Mouse (Mus musculus) hindbrain, embryonic 11.5 days (tissue): ENCODE data around the gene Mrpl9. TPM values are rescaled to one million over a fixed set of nuclear protein-coding genes. Genes with fewer than 3 reads are reported as not detected.

ENCODE experiments used
- ATAC-seq: fragments of 200-750 bp; cut with Nextera tagmentation; 2 replicates; pipeline ENCODE4 v1.8.0; 2017; ENCODE audit warnings: mild to moderate bottlenecking, moderate TSS enrichment, moderate library complexity; ENCODE audit not compliant: low FRiP score
- DNase-seq: peaks from one replicate; pipeline ENCODE4 v3.0.0-alpha.2; 2015; ENCODE audit warnings: low spot score
- H3K27ac ChIP-seq: fragments of 300-500 bp; sonication (generic); 2 replicates; pipeline ENCODE4 v1.5.1; 2014; ENCODE audit warnings: mild to moderate bottlenecking, low read depth, low read length
- H3K27me3 ChIP-seq: fragments of 300-500 bp; sonication (generic); 2 replicates; pipeline ENCODE4 v1.6.1; 2014; ENCODE audit warnings: mild to moderate bottlenecking, low read length, moderate library complexity, mixed read lengths; ENCODE audit not compliant: control insufficient read depth, insufficient read depth
- H3K36me3 ChIP-seq: fragments of 300-500 bp; sonication (generic); 2 replicates; pipeline ENCODE4 v1.6.1; 2014; ENCODE audit warnings: mild to moderate bottlenecking, low read length, moderate library complexity, mixed read lengths; ENCODE audit not compliant: control insufficient read depth, insufficient read depth
- H3K4me1 ChIP-seq: fragments of 300-500 bp; sonication (generic); replicated peaks from 2 replicates; pipeline ENCODE4 v1.6.1; 2014; ENCODE audit warnings: low read length, mixed read lengths; ENCODE audit not compliant: control insufficient read depth, insufficient read depth
- H3K4me2 ChIP-seq: fragments of 300-500 bp; sonication (generic); replicated peaks from 2 replicates; pipeline ENCODE4 v1.6.1; 2014; ENCODE audit warnings: mild to moderate bottlenecking, low read depth, low read length
- H3K4me3 ChIP-seq: fragments of 300-500 bp; sonication (generic); 2 replicates; pipeline ENCODE4 v1.5.1; 2014; ENCODE audit warnings: low read depth, low read length
- H3K9ac ChIP-seq: fragments of 300-500 bp; sonication (generic); 2 replicates; pipeline ENCODE4 v1.6.1; 2014; ENCODE audit warnings: low read depth, low read length
- H3K9me3 ChIP-seq: fragments of 300-500 bp; sonication (generic); 2 replicates; pipeline ENCODE4 v1.6.1; 2016; ENCODE audit warnings: low read length; ENCODE audit not compliant: control insufficient read depth
- WGBS: fragments of 180-500 bp; shearing (Covaris S2); extraction: QIAGEN DNeasy Blood & Tissue Kit; methylation state at CpG from one replicate; pipeline ENCODE4 v1.1.7; 2014; 5-methylcytosine and 5-hydroxymethylcytosine counted together
- polyA plus RNA-seq: library from polyadenylated mRNA; unstranded; fragments of >200 nt; fragmentation: Nextera tagmentation; extraction: Ambion mirVana; gene quantifications from 2 replicates; pipeline ENCODE4 v1.2.1, GENCODE M21; 2014

The Mrpl9 gene
- polyA plus RNA-seq, 1 experiment from 2014 or later = 72.1 TPM

- WGBS = 2% methylated on average over 12 of the region's 12 CpGs
- H3K36me3 ChIP-seq = no peaks in the 10 kb centered on the region
- H3K9me3 ChIP-seq = no peaks in the 10 kb centered on the region; the same call in 1 of the 2 replicates
- H3K27ac ChIP-seq = no peak overlapping the region
- no peaks in the 10 kb centered on the region for H3K27me3 ChIP-seq
- DNase-seq (peak; percentile 98), ATAC-seq (peak; percentile 87)
- H3K4me3 ChIP-seq = 0 out of 2 replicates have a peak overlapping the region, but pooled peaks have one; percentile 18
- H3K4me1 ChIP-seq = no peaks in the 10 kb centered on the region
- H3K9ac ChIP-seq = no peak overlapping the region
- H3K4me2 ChIP-seq = peak overlapping the region; percentile 35
Measured at GRCm38 (mm10) chr3:94456529-94457000, 13.4 kb downstream of the Mrpl9 start.

- Histone ChIP-seq H3K4me1 (no peaks in the 10 kb centered on the region), H3K27ac (no peak overlapping the region), H3K4me3 (no peak overlapping the region), H3K36me3 (no peaks in the 10 kb centered on the region), H3K9me3 (no peaks in the 10 kb centered on the region; the same call in 1 of the 2 replicates), H3K27me3 (no peaks in the 10 kb centered on the region), H3K4me2 (no peak overlapping the region), H3K9ac (no peak overlapping the region)
- ATAC-seq (no peak), DNase-seq (no peak)
- WGBS = 87% methylated on average over 3 of the region's 3 CpGs
Measured at GRCm38 (mm10) chr3:94457055-94457454, 13.9 kb downstream of the Mrpl9 start.

DNA sequence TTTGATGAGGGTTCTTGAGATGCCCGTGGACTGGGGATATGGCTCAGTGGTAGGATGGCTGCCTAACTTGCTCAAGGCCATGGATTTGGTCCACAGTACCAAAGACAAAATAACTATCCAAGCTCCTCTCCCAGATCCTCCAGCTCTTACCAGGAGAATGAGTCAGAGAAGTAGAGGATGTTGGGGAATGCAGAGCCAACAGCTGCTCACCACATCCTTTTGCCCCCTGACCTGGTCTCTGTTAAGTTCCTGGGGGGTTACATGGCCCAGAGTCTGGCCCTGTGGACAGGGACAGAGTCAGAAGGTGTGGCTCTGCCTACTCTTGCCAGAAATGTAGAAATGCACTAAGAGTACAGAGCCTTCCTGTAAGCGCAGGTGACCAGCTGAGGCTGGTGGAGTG, 16.7 kb downstream of the Mrpl9 start:
- ATAC-seq (no peak), DNase-seq (no peak)
- no peaks in the 10 kb centered on the region for H3K36me3 ChIP-seq
- no peak overlapping the region for H3K4me3 ChIP-seq
- H3K4me2 ChIP-seq = no peak overlapping the region
- peaks cover 3% of the 10 kb centered on the region; the same call in 1 of the 2 replicates for H3K4me1 ChIP-seq
- 96% methylated on average over 2 of the region's 2 CpGs for WGBS
- H3K27me3 ChIP-seq = no peaks in the 10 kb centered on the region
- H3K9me3 ChIP-seq = no peaks in the 10 kb centered on the region; the same call in 1 of the 2 replicates
- no peak overlapping the region for H3K9ac ChIP-seq
- H3K27ac ChIP-seq = no peak overlapping the region

DNA sequence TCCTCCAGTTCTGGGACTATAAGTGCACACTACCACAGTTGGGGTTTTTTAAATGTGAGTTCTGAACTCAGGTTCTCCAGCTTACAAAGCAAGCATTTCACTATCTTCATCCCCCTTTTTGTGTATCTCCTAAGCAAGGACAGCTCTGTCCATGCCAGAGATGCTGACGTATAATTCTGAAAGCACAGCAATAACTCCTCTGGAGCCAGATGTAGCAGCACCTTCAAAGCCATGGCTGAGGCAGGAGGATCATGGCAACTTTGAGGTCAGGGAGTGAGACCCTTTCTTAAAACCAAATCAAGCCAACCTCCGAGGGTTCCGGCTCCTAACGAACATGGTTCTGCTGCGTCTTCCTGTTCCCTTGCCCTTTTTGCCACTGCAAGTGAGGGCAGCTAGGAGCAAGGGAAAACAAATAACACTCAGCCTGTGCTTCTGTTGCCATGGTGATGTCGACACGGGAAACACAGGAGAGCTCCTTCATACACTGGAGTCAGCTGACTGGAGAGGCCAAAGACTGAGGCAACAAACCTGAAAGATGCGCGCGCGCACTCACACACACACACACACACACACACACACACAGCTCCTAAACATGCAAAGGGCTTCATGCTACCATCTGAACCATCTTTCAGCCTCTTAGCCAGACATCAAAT, 20.9 kb downstream of the Mrpl9 start:
- peak; percentile 81 for ATAC-seq
- H3K9ac ChIP-seq = no peak overlapping the region
- H3K36me3 ChIP-seq = no peaks in the 10 kb centered on the region
- H3K4me1 ChIP-seq = peaks cover 3% of the 10 kb centered on the region; the same call in 1 of the 2 replicates
- H3K27ac ChIP-seq = no peak overlapping the region
- no peaks in the 10 kb centered on the region for H3K9me3 ChIP-seq
- peak; percentile 54 for DNase-seq
- no peak overlapping the region for H3K4me2 ChIP-seq
- no peak overlapping the region for H3K4me3 ChIP-seq
- H3K27me3 ChIP-seq = no peaks in the 10 kb centered on the region
- 48% methylated on average over 11 of the region's 11 CpGs for WGBS

GRCm38 (mm10) chr3:94465632-94466430, 22.7 kb downstream of the Mrpl9 start:
- H3K4me1 ChIP-seq = peaks cover 3% of the 10 kb centered on the region; the same call in 1 of the 2 replicates
- WGBS = 62% methylated on average over 13 of the region's 13 CpGs
- H3K9ac ChIP-seq = no peak overlapping the region

DNA sequence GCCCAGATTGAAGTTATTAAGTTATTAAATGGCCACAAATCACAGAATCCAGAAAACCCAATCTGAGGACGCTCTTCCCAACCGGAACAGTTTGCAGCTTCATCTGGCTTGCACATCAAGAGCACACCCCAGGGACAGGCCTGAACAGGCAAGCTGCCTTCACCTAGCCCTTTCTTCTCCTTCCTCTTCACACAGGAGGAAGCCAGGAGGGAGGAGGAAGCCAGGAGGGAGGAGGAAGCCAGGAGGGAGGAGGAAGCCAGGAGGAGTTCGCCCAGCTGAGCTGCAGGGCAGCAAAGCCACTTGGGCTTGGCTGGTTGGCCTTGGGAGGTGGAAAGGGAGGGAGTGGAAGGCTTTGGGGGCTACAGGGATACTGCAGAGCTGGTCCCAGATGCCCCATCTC, 25.8 kb downstream of the Mrpl9 start:
- no peaks in the 10 kb centered on the region for H3K27me3 ChIP-seq
- peaks cover 3% of the 10 kb centered on the region; the same call in 1 of the 2 replicates for H3K4me1 ChIP-seq
- no peak overlapping the region for H3K27ac ChIP-seq
- ATAC-seq (no peak), DNase-seq (no peak)
- no peaks in the 10 kb centered on the region for H3K9me3 ChIP-seq
- 45% methylated on average over 3 of the region's 3 CpGs for WGBS
- no peak overlapping the region for H3K4me2 ChIP-seq
- H3K4me3 ChIP-seq = no peak overlapping the region
- no peak overlapping the region for H3K9ac ChIP-seq
- no peaks in the 10 kb centered on the region for H3K36me3 ChIP-seq

More at GRCm38 (mm10) chr3:94465632-94466430, 22.7 kb downstream of the Mrpl9 start:
- no peak overlapping the region for H3K4me2 ChIP-seq
- DNase-seq (no peak), ATAC-seq (no peak)
- no peaks in the 10 kb centered on the region for H3K9me3 ChIP-seq
- no peaks in the 10 kb centered on the region for H3K27me3 ChIP-seq
- H3K4me3 ChIP-seq = no peak overlapping the region
- no peaks in the 10 kb centered on the region for H3K36me3 ChIP-seq
- 0 out of 2 replicates have a peak overlapping the region, but pooled peaks have one; percentile 17 for H3K27ac ChIP-seq

- Histone ChIP-seq H3K27me3 (no peaks in the 10 kb centered on the region), H3K36me3 (no peaks in the 10 kb centered on the region), H3K9ac (peak overlapping the region; percentile 20; the same call in 1 of the 2 replicates), H3K27ac (no peak overlapping the region), H3K4me1 (peaks cover 2% of the 10 kb centered on the region; the same call in 1 of the 2 replicates), H3K9me3 (no peaks in the 10 kb centered on the region), H3K4me3 (peak overlapping the region; percentile 15), H3K4me2 (peak overlapping the region; percentile 47)
- ATAC-seq (peak; percentile 74), DNase-seq (peak; percentile 80)
- WGBS = 11% methylated on average over 28 of the region's 28 CpGs
Measured at GRCm38 (mm10) chr3:94472447-94473114, 29.5 kb downstream of the Mrpl9 start.

DNA sequence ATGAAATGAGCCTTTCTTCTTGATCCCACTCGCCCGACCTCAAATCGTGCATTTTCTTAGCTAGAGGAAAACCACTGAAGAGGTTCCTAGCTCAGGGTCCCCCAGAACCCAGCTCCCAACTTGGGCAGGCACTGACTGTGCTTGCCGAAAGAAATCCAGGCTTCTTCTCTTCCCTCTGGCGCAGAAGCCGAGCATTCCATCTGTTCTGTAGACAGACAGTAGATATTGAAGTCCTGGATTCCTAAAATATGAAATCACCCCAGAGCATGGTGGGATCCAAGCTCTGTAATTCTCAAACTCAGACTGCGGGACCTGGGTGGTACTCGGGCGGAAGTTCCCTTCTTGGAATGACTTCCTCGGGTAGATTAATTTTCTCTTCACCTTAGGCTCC, 30.0 kb downstream of the Mrpl9 start:
- no peaks in the 10 kb centered on the region for H3K36me3 ChIP-seq
- ATAC-seq = peak; percentile 1; the same call in 1 of the 2 replicates
- H3K27ac ChIP-seq = 0 out of 2 replicates have a peak overlapping the region, but pooled peaks have one; percentile 36
- H3K4me3 ChIP-seq = no peak overlapping the region
- peaks cover 2% of the 10 kb centered on the region; the same call in 1 of the 2 replicates for H3K4me1 ChIP-seq
- no peaks in the 10 kb centered on the region for H3K27me3 ChIP-seq
- H3K4me2 ChIP-seq = peak overlapping the region; percentile 47
- peak overlapping the region; percentile 40; the same call in 1 of the 2 replicates for H3K9ac ChIP-seq
- no peak for DNase-seq
- no peaks in the 10 kb centered on the region for H3K9me3 ChIP-seq
- 51% methylated on average over 10 of the region's 10 CpGs for WGBS
